Mouse (Mus musculus): ENCODE measurements around the gene Prdx2. TPM values are rescaled to one million over a fixed set of nuclear protein-coding genes. Genes with fewer than 3 reads are reported as not detected.

Gene Prdx2
- polyA plus RNA-seq, 1 experiment from 2014 or later, result 2,101 TPM

GRCm38 (mm10) chr8:84974543-84975142 lies 5.3 kb downstream of the Prdx2 start:
- peaks cover 27% of the 10 kb centered on the region for H3K27me3 ChIP-seq (replicated peaks; ENCODE audit: control insufficient read depth, insufficient read depth, low read length)
- no peaks in the 10 kb centered on the region for H3K9me3 ChIP-seq (replicated peaks; ENCODE audit: control insufficient read depth, low read length)
- ATAC-seq (no peak), DNase-seq (ENCODE audit: low spot score) (no peak)
- no peak overlapping the region for H3K4me2 ChIP-seq (ENCODE audit: low read length)
- H3K4me3 ChIP-seq (ENCODE audit: low read depth, low read length), result no peak overlapping the region
- no peak overlapping the region for H3K9ac ChIP-seq (ENCODE audit: low read length)
- WGBS, result 81% methylated on average over 8 of the region's 8 CpGs
- H3K27ac ChIP-seq (ENCODE audit: low read depth, low read length), result no peak overlapping the region
- peaks cover 49% of the 10 kb centered on the region for H3K36me3 ChIP-seq (ENCODE audit: control insufficient read depth, insufficient read depth, low read length)
- H3K4me1 ChIP-seq (ENCODE audit: control insufficient read depth, insufficient read depth, low read length), result peaks cover 33% of the 10 kb centered on the region

GRCm38 (mm10) chr8:84975434-84975833 lies 6.0 kb downstream of the Prdx2 start:
- no peak for ATAC-seq

DNA sequence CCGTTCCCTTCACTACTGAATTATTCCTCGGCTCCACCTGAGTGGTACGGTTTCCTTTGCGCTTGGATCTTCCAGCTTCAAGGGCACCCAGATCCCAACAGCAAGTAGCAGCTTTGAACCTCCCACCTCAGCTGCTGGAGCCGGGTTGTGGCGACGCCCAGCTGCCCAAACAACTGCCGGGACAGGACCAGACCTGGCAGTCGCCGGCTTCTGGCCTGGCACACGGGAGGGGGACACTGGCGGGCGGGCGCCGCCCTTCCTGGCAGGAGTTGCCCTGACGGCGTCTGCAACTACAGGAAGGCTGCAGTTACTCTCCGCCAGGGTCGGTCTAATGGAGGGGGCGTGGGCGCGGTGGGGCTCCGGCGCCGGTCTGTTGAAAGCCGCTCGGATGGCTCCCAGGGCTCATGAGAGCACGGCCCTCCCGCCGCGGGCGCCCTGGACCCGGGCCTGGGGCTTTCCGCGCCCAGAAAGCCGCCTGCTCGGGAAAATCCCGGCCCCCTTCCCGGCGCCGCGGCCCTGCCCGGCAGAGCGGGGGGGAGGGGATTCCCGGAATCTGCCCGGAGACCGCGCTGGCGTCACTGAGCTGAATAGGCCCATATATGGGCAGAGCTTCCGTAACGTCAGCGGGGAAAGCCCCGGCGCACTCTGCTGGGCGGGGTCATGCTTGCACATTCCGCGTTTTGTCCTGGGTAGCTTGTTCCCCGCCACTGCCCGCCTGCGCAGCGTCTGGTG lies 6.8 kb downstream of the Prdx2 start:
- no peaks in the 10 kb centered on the region for H3K9me3 ChIP-seq (replicated peaks; ENCODE audit: control insufficient read depth, low read length)
- H3K27ac ChIP-seq (ENCODE audit: low read depth, low read length), result no peak overlapping the region
- ATAC-seq (peak; percentile 88), DNase-seq (ENCODE audit: low spot score) (peak; percentile 95)
- H3K36me3 ChIP-seq (ENCODE audit: control insufficient read depth, insufficient read depth, low read length), result peaks cover 42% of the 10 kb centered on the region
- H3K4me2 ChIP-seq (ENCODE audit: low read length), result peak overlapping the region; percentile 96
- WGBS, result under 1% methylated on average over 56 of the region's 61 CpGs
- peaks cover 27% of the 10 kb centered on the region for H3K27me3 ChIP-seq (replicated peaks; ENCODE audit: control insufficient read depth, insufficient read depth, low read length)
- H3K4me3 ChIP-seq (ENCODE audit: low read depth, low read length), result peak overlapping the region; percentile 46
- peaks cover 31% of the 10 kb centered on the region for H3K4me1 ChIP-seq (ENCODE audit: control insufficient read depth, insufficient read depth, low read length)
- peak overlapping the region; percentile 54; the same call in 1 of the 2 replicates for H3K9ac ChIP-seq (ENCODE audit: low read length)

More at GRCm38 (mm10) chr8:84975434-84975833, 6.0 kb downstream of the Prdx2 start:
- H3K27ac ChIP-seq (ENCODE audit: low read depth, low read length), result no peak overlapping the region
- WGBS, result 30% methylated on average over 7 of the region's 7 CpGs
- DNase-seq (ENCODE audit: low spot score), result peak; percentile 62
- no peaks in the 10 kb centered on the region for H3K9me3 ChIP-seq (replicated peaks; ENCODE audit: control insufficient read depth, low read length)
- H3K27me3 ChIP-seq (replicated peaks; ENCODE audit: control insufficient read depth, insufficient read depth, low read length), result peaks cover 27% of the 10 kb centered on the region
- H3K4me2 ChIP-seq (ENCODE audit: low read length), result peak overlapping the region; percentile 96
- peaks cover 33% of the 10 kb centered on the region for H3K4me1 ChIP-seq (ENCODE audit: control insufficient read depth, insufficient read depth, low read length)
- peak overlapping the region; percentile 46; the same call in 1 of the 2 replicates for H3K4me3 ChIP-seq (ENCODE audit: low read depth, low read length)
- H3K36me3 ChIP-seq (ENCODE audit: control insufficient read depth, insufficient read depth, low read length), result peaks cover 49% of the 10 kb centered on the region
- H3K9ac ChIP-seq (ENCODE audit: low read length), result no peak overlapping the region

- H3K4me3 ChIP-seq (ENCODE audit: low read depth, low read length), result peak overlapping the region; percentile 46
- WGBS, result 3% methylated on average over 25 of the region's 25 CpGs
- H3K4me1 ChIP-seq (ENCODE audit: control insufficient read depth, insufficient read depth, low read length), result peaks cover 33% of the 10 kb centered on the region
- no peak overlapping the region for H3K27ac ChIP-seq (ENCODE audit: low read depth, low read length)
- peaks cover 35% of the 10 kb centered on the region for H3K36me3 ChIP-seq (ENCODE audit: control insufficient read depth, insufficient read depth, low read length)
- DNase-seq (ENCODE audit: low spot score), result no peak
- peak overlapping the region; percentile 96 for H3K4me2 ChIP-seq (ENCODE audit: low read length)
- no peaks in the 10 kb centered on the region for H3K9me3 ChIP-seq (replicated peaks; ENCODE audit: control insufficient read depth, low read length)
- H3K27me3 ChIP-seq (replicated peaks; ENCODE audit: control insufficient read depth, insufficient read depth, low read length), result peaks cover 27% of the 10 kb centered on the region
- peak overlapping the region; percentile 68 for H3K9ac ChIP-seq (ENCODE audit: low read length)
- ATAC-seq, result no peak
These were observed 7.5 kb downstream of the Prdx2 start for GRCm38 (mm10) chr8:84976763-84977434.

- Histone ChIP-seq H3K4me2 (ENCODE audit: low read length) (peak overlapping the region; percentile 96), H3K4me1 (ENCODE audit: control insufficient read depth, insufficient read depth, low read length) (peaks cover 33% of the 10 kb centered on the region), H3K27ac (ENCODE audit: low read depth, low read length) (no peak overlapping the region), H3K27me3 (replicated peaks; ENCODE audit: control insufficient read depth, insufficient read depth, low read length) (peaks cover 27% of the 10 kb centered on the region), H3K4me3 (ENCODE audit: low read depth, low read length) (peak overlapping the region; percentile 46), H3K9me3 (replicated peaks; ENCODE audit: control insufficient read depth, low read length) (no peaks in the 10 kb centered on the region), H3K36me3 (ENCODE audit: control insufficient read depth, insufficient read depth, low read length) (peaks cover 27% of the 10 kb centered on the region), H3K9ac (ENCODE audit: low read length) (peak overlapping the region; percentile 68)
- DNase-seq (ENCODE audit: low spot score), result peak; percentile 61
- no peak for ATAC-seq
- under 1% methylated on average over 69 of the region's 70 CpGs for WGBS
These were observed 8.3 kb downstream of the Prdx2 start for GRCm38 (mm10) chr8:84977435-84978247.

DNA sequence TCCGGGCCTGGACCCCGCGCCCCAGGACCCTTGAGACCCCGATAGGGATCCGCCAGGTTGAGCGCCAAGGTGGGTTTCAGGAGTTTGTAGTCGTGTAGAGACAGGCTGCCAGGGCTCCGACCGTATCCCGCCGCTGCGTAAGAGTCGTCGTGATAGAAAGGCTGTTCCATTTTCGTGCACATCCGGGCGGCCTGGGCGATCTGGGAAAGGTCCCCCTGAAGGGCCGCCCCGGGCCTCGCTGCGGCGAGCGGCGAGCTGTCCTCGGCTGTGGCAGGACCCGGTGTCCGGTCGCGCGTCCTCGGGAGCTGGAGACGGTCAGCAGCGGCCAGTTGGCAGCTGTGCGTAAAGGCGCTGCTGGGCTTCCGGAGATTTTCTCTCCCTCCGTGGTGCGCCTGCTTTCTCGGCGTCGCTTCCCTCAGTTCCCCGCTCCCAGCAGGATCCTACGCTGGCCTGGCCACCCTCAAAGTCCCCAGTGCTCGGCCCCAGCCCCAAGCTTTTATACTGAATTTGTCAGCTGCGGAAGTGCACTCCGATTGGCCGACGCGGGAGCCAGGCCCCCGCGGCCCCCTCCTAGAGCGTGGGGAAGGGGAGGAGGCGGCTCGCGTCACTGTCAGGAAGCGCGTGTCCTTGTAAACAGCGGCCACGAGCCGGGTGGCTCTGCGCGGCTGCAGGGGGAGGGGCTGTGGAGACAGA lies 9.0 kb downstream of the Prdx2 start, which contains the start of gene Junb:
Gene Junb, minus strand, starts transcription at position 471 of the 693 bp plus-strand sequence.
- peak within 1 kb of the TSS; percentile 96 for H3K4me2 ChIP-seq (ENCODE audit: low read length)
- peak within 1 kb of the TSS; percentile 46 for H3K4me3 ChIP-seq (ENCODE audit: low read depth, low read length)
- under 1% methylated on average over 63 of the region's 63 CpGs for WGBS
- DNase-seq (ENCODE audit: low spot score) (peak; percentile 88), ATAC-seq (peak; percentile 47)
- peak within 1 kb of the TSS; percentile 24; the same call in 1 of the 2 replicates for H3K27ac ChIP-seq (ENCODE audit: low read depth, low read length)
- H3K9ac ChIP-seq (ENCODE audit: low read length), result peak within 1 kb of the TSS; percentile 68
- H3K4me1 ChIP-seq (ENCODE audit: control insufficient read depth, insufficient read depth, low read length), result peaks cover 33% of the 10 kb centered on the region
- peaks cover 27% of the 10 kb centered on the region for H3K27me3 ChIP-seq (replicated peaks; ENCODE audit: control insufficient read depth, insufficient read depth, low read length)
- no peaks in the 10 kb centered on the region for H3K9me3 ChIP-seq (replicated peaks; ENCODE audit: control insufficient read depth, low read length)
- H3K36me3 ChIP-seq (ENCODE audit: control insufficient read depth, insufficient read depth, low read length), result peaks cover 20% of the 10 kb centered on the region

DNA sequence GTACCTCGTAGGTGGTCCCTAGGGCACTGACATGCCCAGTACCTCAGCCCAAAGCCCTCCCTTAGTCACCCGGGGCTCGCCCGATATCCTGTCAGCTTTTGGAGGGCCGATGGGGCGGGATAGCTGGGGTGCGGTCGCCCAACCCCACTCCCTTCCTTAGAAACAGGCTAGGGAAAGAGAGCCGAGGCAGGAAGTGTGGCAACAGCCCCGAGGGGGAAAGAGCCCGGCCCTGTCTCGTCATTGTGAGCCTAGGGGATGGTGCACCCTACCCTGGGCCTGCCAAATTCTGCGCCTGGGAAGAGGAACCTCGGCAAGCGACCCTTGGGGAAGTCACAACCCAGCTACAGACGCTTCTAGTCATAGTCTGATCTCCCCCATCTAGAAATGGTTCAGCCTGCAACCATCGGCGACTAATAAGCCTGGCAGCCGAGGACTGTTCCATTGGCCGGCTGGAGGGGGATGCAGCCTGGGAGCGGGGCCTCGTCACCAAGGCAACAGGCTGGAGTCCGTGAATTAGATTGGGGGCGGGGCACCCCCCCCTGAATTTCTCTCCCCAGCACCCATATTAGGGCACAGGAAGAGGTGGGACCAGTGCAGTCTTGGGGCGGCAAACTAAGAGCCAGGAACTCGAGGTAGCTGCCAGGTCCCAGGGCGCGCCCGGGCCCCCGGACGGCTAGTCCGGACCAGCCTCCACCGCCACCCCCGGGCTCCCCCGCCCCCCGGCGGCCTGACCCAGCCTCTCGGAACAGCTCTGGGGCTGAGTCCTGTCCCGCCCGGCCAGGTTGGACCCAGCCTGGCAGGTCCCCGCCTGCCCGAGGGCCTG lies 10.4 kb downstream of the Prdx2 start:
- Histone ChIP-seq H3K9ac (ENCODE audit: low read length) (peak overlapping the region; percentile 49), H3K4me1 (ENCODE audit: control insufficient read depth, insufficient read depth, low read length) (peaks cover 35% of the 10 kb centered on the region), H3K4me3 (ENCODE audit: low read depth, low read length) (peak overlapping the region; percentile 26), H3K36me3 (ENCODE audit: control insufficient read depth, insufficient read depth, low read length) (peaks cover 6% of the 10 kb centered on the region), H3K27ac (ENCODE audit: low read depth, low read length) (no peak overlapping the region), H3K27me3 (replicated peaks; ENCODE audit: control insufficient read depth, insufficient read depth, low read length) (peaks cover 27% of the 10 kb centered on the region), H3K9me3 (replicated peaks; ENCODE audit: control insufficient read depth, low read length) (no peaks in the 10 kb centered on the region), H3K4me2 (ENCODE audit: low read length) (peak overlapping the region; percentile 96)
- DNase-seq (ENCODE audit: low spot score) (peak; percentile 95), ATAC-seq (peak; percentile 40; the same call in 1 of the 2 replicates)
- WGBS, result 2% methylated on average over 39 of the region's 42 CpGs
